Mouse (Mus musculus) intestine, embryonic 15.5 days (tissue): ENCODE results near the gene Slc19a1. TPM values are rescaled to one million over a fixed set of nuclear protein-coding genes. Genes with fewer than 3 reads are reported as not detected.

Source experiments
- ATAC-seq: fragments of 200-750 bp; cut with Nextera tagmentation; 2 replicates; pipeline ENCODE4 v1.8.0; 2017; ENCODE audit warnings: moderate TSS enrichment, moderate library complexity
- H3K27ac ChIP-seq: fragments of 300-500 bp; sonication (generic); 2 replicates; pipeline ENCODE4 v1.5.1; 2015; ENCODE audit warnings: mild to moderate bottlenecking, inconsistent platforms
- H3K27me3 ChIP-seq: fragments of 300-500 bp; sonication (generic); replicated peaks from 2 replicates; pipeline ENCODE4 v1.6.1; 2015; ENCODE audit warnings: inconsistent platforms
- H3K36me3 ChIP-seq: fragments of 300-500 bp; sonication (generic); 2 replicates; pipeline ENCODE4 v1.6.1; 2015; ENCODE audit warnings: inconsistent platforms
- H3K4me1 ChIP-seq: fragments of 300-500 bp; sonication (generic); replicated peaks from 2 replicates; pipeline ENCODE4 v1.6.1; 2015; ENCODE audit warnings: inconsistent platforms
- H3K4me2 ChIP-seq: fragments of 300-500 bp; sonication (generic); replicated peaks from 2 replicates; pipeline ENCODE4 v1.6.1; 2015; ENCODE audit warnings: mild to moderate bottlenecking, inconsistent platforms
- H3K4me3 ChIP-seq: fragments of 300-500 bp; sonication (generic); replicated peaks from 2 replicates; pipeline ENCODE4 v1.5.1; 2015; ENCODE audit warnings: inconsistent platforms
- H3K9ac ChIP-seq: fragments of 300-500 bp; sonication (generic); 2 replicates; pipeline ENCODE4 v1.6.1; 2015; ENCODE audit warnings: inconsistent platforms
- H3K9me3 ChIP-seq: fragments of 300-500 bp; sonication (generic); 2 replicates; pipeline ENCODE4 v1.6.1; 2016; ENCODE audit warnings: inconsistent platforms
- WGBS: fragments of 180-500 bp; shearing (Covaris S2); methylation state at CpG from one replicate; pipeline ENCODE4 v1.1.7; 2015; 5-methylcytosine and 5-hydroxymethylcytosine counted together
- polyA plus RNA-seq: library from polyadenylated mRNA; unstranded; fragments of >200 nt; fragmentation: Nextera tagmentation; extraction: Ambion mirVana; gene quantifications from 2 replicates; pipeline ENCODE4 v1.2.1, GENCODE M21; 2015

Slc19a1 gene
- polyA plus RNA-seq, 1 experiment from 2014 or later: 43.1 TPM

DNA sequence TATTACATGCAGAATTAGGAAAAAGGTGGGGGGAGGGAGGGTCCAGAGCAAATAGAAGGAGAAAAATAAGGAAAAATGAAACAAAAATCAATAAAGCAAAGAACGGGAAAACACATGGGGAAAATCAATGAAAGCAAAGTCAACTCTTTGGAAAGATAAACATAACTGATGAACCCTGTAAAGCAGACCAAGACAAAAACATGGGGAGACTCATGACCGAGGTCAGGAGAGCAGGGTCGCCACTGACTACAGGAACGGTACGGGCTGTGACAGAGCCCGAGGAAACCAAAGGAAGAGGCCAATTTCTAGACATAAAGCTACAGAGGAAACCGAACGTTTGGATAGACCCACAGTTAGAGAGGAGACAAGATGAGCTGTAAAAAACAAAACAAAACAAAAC, 71.6 kb downstream of the Slc19a1 start:
- Histone ChIP-seq H3K27ac (no peak overlapping the region), H3K4me1 (no peaks in the 10 kb centered on the region), H3K36me3 (no peaks in the 10 kb centered on the region), H3K9ac (no peak overlapping the region), H3K27me3 (no peaks in the 10 kb centered on the region), H3K9me3 (no peaks in the 10 kb centered on the region), H3K4me3 (no peak overlapping the region), H3K4me2 (no peak overlapping the region)
- 28% methylated on average over 8 of the region's 8 CpGs for WGBS
- ATAC-seq: no peak

DNA sequence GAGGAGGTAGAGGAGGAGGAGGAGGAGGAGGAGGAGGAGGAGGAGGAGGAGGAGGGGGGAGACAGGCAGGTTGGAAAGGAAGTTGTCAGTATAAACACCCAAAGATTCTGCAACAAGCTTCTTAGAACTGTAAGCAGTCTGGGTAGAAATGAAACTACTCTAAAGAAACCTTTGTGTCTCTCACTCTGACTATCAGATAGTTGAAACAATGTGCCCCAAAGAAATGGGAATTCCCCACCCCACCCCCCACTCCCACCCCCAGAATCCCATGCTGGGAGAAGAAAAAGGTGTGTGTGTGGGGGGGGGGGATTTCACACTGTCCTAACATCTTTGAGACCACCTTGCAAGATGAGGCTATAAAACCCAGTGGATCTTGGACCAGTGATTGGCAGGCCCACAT, 72.3 kb downstream of the Slc19a1 start:
- Histone ChIP-seq H3K9ac (no peak overlapping the region), H3K9me3 (no peaks in the 10 kb centered on the region), H3K4me2 (no peak overlapping the region), H3K4me1 (no peaks in the 10 kb centered on the region), H3K4me3 (no peak overlapping the region), H3K27ac (no peak overlapping the region), H3K36me3 (no peaks in the 10 kb centered on the region), H3K27me3 (no peaks in the 10 kb centered on the region)
- ATAC-seq: no peak

DNA sequence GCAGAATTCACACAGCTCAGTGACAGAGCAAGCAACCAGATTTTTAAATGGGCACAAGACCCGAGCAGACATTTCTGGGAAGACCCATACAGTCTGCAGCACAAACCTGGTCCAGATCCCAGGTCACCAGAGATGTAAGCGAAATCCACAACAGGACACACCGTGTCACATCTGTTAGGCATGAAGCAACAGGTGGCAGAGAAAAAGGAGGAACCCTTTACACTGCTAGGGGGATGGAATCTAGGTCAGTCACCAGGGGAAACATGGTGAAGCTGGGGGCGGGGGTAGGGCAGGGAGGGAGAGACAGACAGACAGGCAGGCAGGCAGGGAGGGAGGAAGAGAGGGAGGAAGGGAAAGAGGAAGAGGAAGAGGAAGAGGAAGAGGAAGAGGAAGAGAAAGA, 76.1 kb downstream of the Slc19a1 start:
- Histone ChIP-seq H3K9me3 (no peaks in the 10 kb centered on the region), H3K27me3 (no peaks in the 10 kb centered on the region), H3K4me2 (no peak overlapping the region), H3K36me3 (no peaks in the 10 kb centered on the region), H3K4me1 (peaks cover 13% of the 10 kb centered on the region), H3K4me3 (no peak overlapping the region), H3K27ac (no peak overlapping the region), H3K9ac (no peak overlapping the region)
- ATAC-seq: no peak
- WGBS: 89% methylated on average over 4 of the region's 4 CpGs

DNA sequence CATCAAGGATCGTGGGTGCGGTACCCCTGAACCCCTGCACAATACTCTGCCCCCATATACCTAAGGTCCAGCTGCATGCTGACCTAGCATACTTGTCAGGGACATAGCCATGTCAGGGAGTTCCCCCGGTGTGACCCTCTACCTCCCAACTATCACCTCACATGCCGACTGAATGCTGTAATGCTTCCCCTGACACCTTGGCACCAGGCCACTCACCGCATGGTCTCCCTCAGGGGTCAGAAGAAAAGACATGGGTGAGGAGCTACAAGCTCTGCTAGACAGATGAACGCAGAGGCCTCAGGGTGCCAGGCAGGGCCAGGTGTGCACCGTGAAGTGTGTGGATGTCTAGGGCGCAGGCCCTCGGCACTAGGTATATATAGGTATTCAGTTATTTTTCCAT, 78.0 kb downstream of the Slc19a1 start:
- WGBS: 88% methylated on average over 9 of the region's 9 CpGs

More for the DNA sequence above, 78.0 kb downstream of the Slc19a1 start:
- no peak overlapping the region for H3K27ac ChIP-seq
- H3K4me1 ChIP-seq: peaks cover 20% of the 10 kb centered on the region
- H3K9me3 ChIP-seq: no peaks in the 10 kb centered on the region
- no peaks in the 10 kb centered on the region for H3K27me3 ChIP-seq
- ATAC-seq: no peak
- H3K4me2 ChIP-seq: no peak overlapping the region
- H3K4me3 ChIP-seq: no peak overlapping the region
- H3K9ac ChIP-seq: no peak overlapping the region
- H3K36me3 ChIP-seq: no peaks in the 10 kb centered on the region

Other genes starting within 250 kb of the Slc19a1 start
- 43.5 and 44.1 TPM in 2 replicates for gene Pcbp3, start 70.4 kb upstream of the Slc19a1 start, polyA plus RNA-seq
- 59.5 and 59.7 TPM in 2 replicates for gene Col18a1, start 134.3 kb downstream of the Slc19a1 start, polyA plus RNA-seq
- gene Pofut2, start 227.0 kb downstream of the Slc19a1 start, polyA plus RNA-seq: 96.7 and 104 TPM in 2 replicates